Mouse (Mus musculus) ES-E14 (cell line): Measurements from ENCODE around the gene CN725425. TPM values are rescaled to one million over a fixed set of nuclear protein-coding genes. Genes with fewer than 3 reads are reported as not detected.
A peak's percentile ranks its signal among the peaks of the same experiment; 100 is the strongest.

Experiments used
- DNase-seq: peaks from one replicate; pipeline ENCODE4 v3.0.0-alpha.2; 2013; ENCODE audit warnings: low read depth, low spot score
- H3K27ac ChIP-seq: 2 replicates; pipeline ENCODE4 v1.5.1; 2012; ENCODE audit warnings: low read depth, mild to moderate bottlenecking, low read length, moderate library complexity, mixed read lengths; ENCODE audit not compliant: poor library complexity, insufficient read depth, severe bottlenecking
- H3K36me3 ChIP-seq: 2 replicates; pipeline ENCODE4 v1.6.1; 2012; ENCODE audit warnings: mild to moderate bottlenecking, low read length, moderate library complexity, mixed read lengths; ENCODE audit not compliant: control insufficient read depth, poor library complexity, insufficient read depth, severe bottlenecking
- H3K4me1 ChIP-seq, 2 experiments: fragments of 150-350 bp in 1 of 2; sonication (generic) in 1 of 2; 2 replicates each; pipeline ENCODE4 v1.6.1; 2012; ENCODE audit warnings: low read length in 2 of 2, mild to moderate bottlenecking in 1 of 2, mixed read lengths in 1 of 2; ENCODE audit not compliant: control insufficient read depth in 2 of 2, insufficient read depth in 2 of 2, poor library complexity in 1 of 2
- H3K4me3 ChIP-seq, 2 experiments: fragments of 150-350 bp in 1 of 2; sonication (generic) in 1 of 2; 2 replicates each; pipeline ENCODE4 v1.5.1; 2012; ENCODE audit warnings: low read length in 2 of 2, low read depth in 1 of 2, mild to moderate bottlenecking in 1 of 2, mixed read lengths in 1 of 2; ENCODE audit not compliant: insufficient read depth in 1 of 2, poor library complexity in 1 of 2, severe bottlenecking in 1 of 2
- H3K9ac ChIP-seq: 2 replicates; pipeline ENCODE4 v1.6.1; 2012; ENCODE audit warnings: low read depth, mild to moderate bottlenecking, low read length, mixed read lengths; ENCODE audit not compliant: poor library complexity, insufficient read depth, severe bottlenecking
- H3K9me3 ChIP-seq: fragments of 150-350 bp; sonication (generic); 2 replicates; pipeline ENCODE4 v1.6.1; 2012; ENCODE audit warnings: low read depth, mild to moderate bottlenecking, low read length; ENCODE audit not compliant: control insufficient read depth, insufficient read depth
- CHD2 ChIP-seq: IDR thresholded peaks from 2 replicates; pipeline ENCODE4 v1.6.1; 2014; ENCODE audit warnings: mild to moderate bottlenecking, low read depth, low read length, inconsistent platforms
- HCFC1 ChIP-seq: IDR thresholded peaks from 2 replicates; pipeline ENCODE4 v1.6.1; 2012; ENCODE audit warnings: low read length, inconsistent platforms, borderline replicate concordance; ENCODE audit not compliant: insufficient read depth
- ZC3H11A ChIP-seq: IDR thresholded peaks from 2 replicates; pipeline ENCODE4 v1.6.1; 2012; ENCODE audit warnings: low read depth, mild to moderate bottlenecking, inconsistent platforms, low read length, borderline replicate concordance
- in situ Hi-C, 2 experiments: fragments of 600-800 bp; cut with MboI; formaldehyde crosslinking; loops; one replicate each; pipeline ENCODE4 v1.15.1; 2025; ENCODE audit warnings: low sequenced_read_pairs in 2 of 2, inconsistent platforms in 1 of 2; ENCODE audit not compliant: unreplicated experiment in 2 of 2
- total RNA-seq: library from RNA; depleted of rRNA; stranded (reverse); fragments of 300-350 nt; gene quantifications from 2 replicates; pipeline ENCODE4 v1.2.3, GENCODE M21; 2012; rRNA removed

The CN725425 gene
- total RNA-seq, 1 experiment, result 5.3 TPM

DNA sequence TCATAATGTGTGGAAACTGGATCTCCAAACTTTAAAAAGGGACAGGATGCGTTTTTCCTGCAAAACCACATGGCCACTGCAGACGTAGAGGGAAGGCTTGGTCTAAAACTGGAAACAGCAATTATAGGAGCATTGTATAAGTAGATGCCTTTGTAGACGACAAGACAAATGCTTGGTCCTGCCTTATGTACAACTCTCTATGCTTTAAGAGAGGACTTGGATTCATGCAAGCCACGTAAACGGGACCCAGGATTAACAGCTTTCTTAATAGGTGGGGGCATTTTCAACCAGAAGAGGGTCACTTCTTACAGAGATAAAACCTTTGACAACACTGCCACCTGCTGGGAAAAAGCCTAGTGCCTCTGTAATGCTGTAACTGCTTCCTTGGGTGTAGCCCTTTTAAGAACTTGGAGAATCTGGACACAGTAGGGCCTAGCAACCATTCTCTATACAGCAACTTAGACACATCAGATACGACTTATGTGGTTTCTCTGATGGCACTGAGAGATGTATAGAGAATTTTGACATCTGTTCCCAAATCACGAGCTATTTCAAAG, 105.1 kb downstream of the CN725425 start:
- no peak overlapping the region for H3K9ac ChIP-seq
- no peaks in the 10 kb centered on the region for H3K4me1 ChIP-seq
- H3K36me3 ChIP-seq, result no peaks in the 10 kb centered on the region
- TF ChIP-seq ZC3H11A (peak; percentile 57; the same call in 1 of the 2 replicates), HCFC1 (no peak), CHD2 (no peak)
- in situ Hi-C loops, result no loop called here
- no peaks in the 10 kb centered on the region for H3K9me3 ChIP-seq
- H3K4me3 ChIP-seq, result no peak overlapping the region
- no peak overlapping the region for H3K27ac ChIP-seq
- DNase-seq, result peak; percentile 71

Other genes starting within 250 kb of the CN725425 start
- gene Kif21a, start 149.5 kb upstream of the CN725425 start, total RNA-seq, result 5.4 TPM in 2 replicates
- gene Abcd2, start 7.7 kb upstream of the CN725425 start, total RNA-seq, result 0.04 and 0.05 TPM in 2 replicates